Mouse (Mus musculus) CH12.LX (cell line): ENCODE results near the gene Gnas. TPM values are rescaled to one million over a fixed set of nuclear protein-coding genes. Genes with fewer than 3 reads are reported as not detected.

Source experiments
- DNase-seq: peaks from one replicate; pipeline ENCODE4 v3.0.0-alpha.2; 2013; ENCODE audit errors: extremely low read depth
- H3K27ac ChIP-seq: 2 replicates; pipeline ENCODE4 v1.5.1; 2012; ENCODE audit warnings: low read depth, mild to moderate bottlenecking, control low read depth, moderate library complexity; ENCODE audit not compliant: insufficient read depth
- H3K27me3 ChIP-seq: replicated peaks from 2 replicates; pipeline ENCODE3; 2012; ENCODE audit warnings: inconsistent platforms
- H3K36me3 ChIP-seq, 2 experiments: replicated peaks in 1 of 2; 2 replicates each; pipeline versions ENCODE3 to v1.6.1; 2012; ENCODE audit warnings: inconsistent platforms in 1 of 2, low read length in 1 of 2, mild to moderate bottlenecking in 1 of 2, mixed read lengths in 1 of 2, moderate library complexity in 1 of 2; ENCODE audit not compliant: control insufficient read depth in 1 of 2, insufficient read depth in 1 of 2
- H3K4me1 ChIP-seq, 2 experiments: 2 replicates each; pipeline ENCODE4 v1.6.1; 2012; ENCODE audit warnings: inconsistent platforms in 1 of 2, moderate library complexity in 1 of 2; ENCODE audit not compliant: insufficient read depth in 2 of 2, control insufficient read depth in 1 of 2
- H3K4me2 ChIP-seq: 2 replicates; pipeline ENCODE4 v1.6.1; 2012; ENCODE audit warnings: low read depth, mild to moderate bottlenecking, control low read depth; ENCODE audit not compliant: poor library complexity, insufficient read depth, severe bottlenecking
- H3K4me3 ChIP-seq, 3 experiments: fragments of 150-350 bp in 1 of 3; sonication (generic) in 1 of 3; replicated peaks in 1 of 3; 2 replicates each; pipeline versions ENCODE3 to v1.5.1; 2011 to 2012; ENCODE audit warnings: low read depth in 2 of 3, low read length in 2 of 3, mild to moderate bottlenecking in 2 of 3, moderate library complexity in 2 of 3, control low read depth in 1 of 3, improper control_type of control experiment in 1 of 3, inconsistent platforms in 1 of 3, mixed read lengths in 1 of 3; ENCODE audit not compliant: poor library complexity in 1 of 3
- H3K79me2 ChIP-seq: replicated peaks from 2 replicates; pipeline ENCODE4 v1.6.1; 2012; ENCODE audit warnings: mild to moderate bottlenecking, moderate library complexity; ENCODE audit not compliant: control insufficient read depth, poor library complexity, insufficient read depth, severe bottlenecking; ENCODE audit errors: extremely low read depth
- H3K9ac ChIP-seq: 2 replicates; pipeline ENCODE4 v1.6.1; 2012; ENCODE audit warnings: low read depth, mild to moderate bottlenecking, control low read depth, moderate library complexity; ENCODE audit not compliant: insufficient read depth
- H3K9me3 ChIP-seq: replicated peaks from 2 replicates; pipeline ENCODE3; 2012; ENCODE audit warnings: low read length, inconsistent platforms, mixed read lengths
- BHLHE40 ChIP-seq: IDR thresholded peaks from 2 replicates; pipeline ENCODE4 v1.6.1; 2011; ENCODE audit warnings: mild to moderate bottlenecking, low read depth, low read length, improper control_type of control experiment
- CHD1 ChIP-seq: IDR thresholded peaks from 2 replicates; pipeline ENCODE4 v1.6.1; 2012; ENCODE audit warnings: low read depth, low read length, improper control_type of control experiment, inconsistent platforms
- CHD2 ChIP-seq: IDR thresholded peaks from 2 replicates; pipeline ENCODE4 v1.6.1; 2011; ENCODE audit warnings: low read length, improper control_type of control experiment
- ELF1 ChIP-seq: IDR thresholded peaks from 2 replicates; pipeline ENCODE4 v1.6.1; 2014; ENCODE audit warnings: low read depth, mild to moderate bottlenecking, inconsistent platforms, low read length, improper control_type of control experiment
- EP300 ChIP-seq: IDR thresholded peaks from 2 replicates; pipeline ENCODE4 v1.6.1; 2011; ENCODE audit warnings: low read length, improper control_type of control experiment
- GABPA ChIP-seq: IDR thresholded peaks from 2 replicates; pipeline ENCODE4 v1.6.1; 2012; ENCODE audit warnings: low read depth, low read length, improper control_type of control experiment, inconsistent platforms; ENCODE audit not compliant: insufficient replicate concordance
- HCFC1 ChIP-seq: IDR thresholded peaks from 2 replicates; pipeline ENCODE4 v1.6.1; 2012; ENCODE audit warnings: low read depth, mild to moderate bottlenecking, inconsistent platforms, low read length, improper control_type of control experiment
- JUN ChIP-seq: IDR thresholded peaks from 2 replicates; pipeline ENCODE4 v1.6.1; 2011; ENCODE audit warnings: low read depth, mild to moderate bottlenecking, low read length, improper control_type of control experiment, moderate library complexity; ENCODE audit not compliant: insufficient read depth
- MAX ChIP-seq: IDR thresholded peaks from 2 replicates; pipeline ENCODE4 v1.6.1; 2011; ENCODE audit warnings: low read length, improper control_type of control experiment
- MAZ ChIP-seq: IDR thresholded peaks from 2 replicates; pipeline ENCODE4 v1.6.1; 2012; ENCODE audit warnings: low read depth, mild to moderate bottlenecking, inconsistent platforms, low read length, improper control_type of control experiment, moderate library complexity
- MEF2A ChIP-seq: IDR thresholded peaks from 2 replicates; pipeline ENCODE4 v1.6.1; 2014; ENCODE audit warnings: low read depth, mild to moderate bottlenecking, inconsistent platforms, low read length, improper control_type of control experiment, borderline replicate concordance
- MXI1 ChIP-seq: IDR thresholded peaks from 2 replicates; pipeline ENCODE4 v1.6.1; 2011; ENCODE audit warnings: mild to moderate bottlenecking, low read depth, low read length, improper control_type of control experiment
- MYC ChIP-seq: IDR thresholded peaks from 2 replicates; pipeline ENCODE4 v1.6.1; 2011; ENCODE audit warnings: low read depth, mild to moderate bottlenecking, improper control_type of control experiment, low read length
- NRF1 ChIP-seq: IDR thresholded peaks from 2 replicates; pipeline ENCODE4 v1.6.1; 2014; ENCODE audit warnings: low read depth, mild to moderate bottlenecking, inconsistent platforms, low read length, improper control_type of control experiment, moderate library complexity
- PAX5 ChIP-seq: IDR thresholded peaks from 2 replicates; pipeline ENCODE4 v1.6.1; 2012; ENCODE audit warnings: low read length, inconsistent platforms, mixed read lengths
- POLR2AphosphoS2 ChIP-seq: IDR thresholded peaks from 2 replicates; pipeline ENCODE4 v1.6.1; 2011; ENCODE audit warnings: low read depth, low read length, improper control_type of control experiment
- RAD21 ChIP-seq: IDR thresholded peaks from 2 replicates; pipeline ENCODE4 v1.6.1; 2011; ENCODE audit warnings: low read depth, mild to moderate bottlenecking, low read length, improper control_type of control experiment, moderate library complexity
- TBP ChIP-seq: conservative IDR thresholded peaks from 2 replicates; pipeline ENCODE4 v1.6.1; 2011; ENCODE audit warnings: low read depth, low read length, improper control_type of control experiment
- TCF12 ChIP-seq: IDR thresholded peaks from 2 replicates; pipeline ENCODE4 v1.6.1; 2014; ENCODE audit warnings: low read depth, mild to moderate bottlenecking, inconsistent platforms, low read length, improper control_type of control experiment
- ZKSCAN1 ChIP-seq: IDR thresholded peaks from 2 replicates; pipeline ENCODE4 v1.6.1; 2012; ENCODE audit warnings: low read depth, inconsistent platforms, low read length, improper control_type of control experiment, borderline replicate concordance
- dilution Hi-C: fragments of 300-500 bp; cut with MboI; formaldehyde crosslinking; loops from 2 replicates; pipeline ENCODE4 v1.14.3; 2020; ENCODE audit warnings: low sequenced_read_pairs; ENCODE audit not compliant: extremely low pct_unique_long_range_greater_than_20kb, extremely low pct_ligation_motif_present
- in situ Hi-C: fragments of 300-500 bp; cut with MboI; formaldehyde crosslinking; loops from 3 replicates; pipeline ENCODE4 v1.14.3; 2019; ENCODE audit warnings: low sequenced_read_pairs, low pct_ligation_motif_present, low pct_unique_long_range_greater_than_20kb, mixed read lengths
- polyA plus RNA-seq: library from polyadenylated mRNA; unstranded; fragments of >175 nt; gene quantifications from 2 replicates; pipeline ENCODE4 v1.2.1, GENCODE M21; 2012; ENCODE audit warnings: low read depth; ENCODE audit not compliant: insufficient read length
- total RNA-seq, 2 experiments: library from RNA; depleted of rRNA; stranded (reverse); fragments of 300-350 nt in 1 of 2; fragments of >200 nt in 1 of 2; gene quantifications; 2 replicates each; pipeline ENCODE4 v1.2.3; 2012 to 2014

Gene Gnas
- 393 and 452 TPM in 2 replicates for total RNA-seq (2012; rRNA removed)
- 365 and 369 TPM in 2 replicates for total RNA-seq (2014; rRNA removed)
- polyA plus RNA-seq = 502 and 537 TPM in 2 replicates

DNA sequence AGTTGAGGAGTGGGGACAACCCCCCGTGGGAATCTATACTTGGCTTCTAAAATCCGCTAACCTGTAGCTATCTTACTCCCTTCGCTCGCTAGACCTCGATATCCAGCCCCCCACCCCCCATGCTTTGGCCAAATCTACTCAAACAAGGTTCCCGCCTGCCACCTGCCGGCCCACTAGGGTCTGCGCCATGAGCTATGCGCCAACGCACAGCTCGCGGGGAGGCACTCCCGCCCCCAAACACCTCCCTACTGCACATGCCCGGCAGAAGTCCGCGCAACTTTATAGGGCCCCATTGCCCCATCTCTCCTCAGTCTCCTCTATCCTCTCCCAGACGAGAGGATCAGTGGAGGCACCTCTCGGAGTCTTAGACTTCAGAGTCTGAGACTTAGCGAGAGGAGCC is at the start of gene Gnas:
Gnas (plus strand) TSS at position 310 of the 400 bp plus-strand sequence.
- Histone ChIP-seq H3K79me2 (peaks cover 11% of the 10 kb centered on the region), H3K4me2 (no peak within 1 kb of the TSS), H3K4me3 (no peak within 1 kb of the TSS), H3K27me3 (peaks cover under 1% of the 10 kb centered on the region), H3K4me1 (no peaks in the 10 kb centered on the region)
- in situ Hi-C loops = no loop called here
- dilution Hi-C loops = no loop called here
- DNase-seq = no peak
- TF ChIP-seq ELF1 (no peak), CHD2 (no peak), MAZ (no peak), PAX5 (no peak), NRF1 (no peak), TBP (no peak), BHLHE40 (no peak), MEF2A (no peak), POLR2AphosphoS2 (no peak), GABPA (no peak), TCF12 (no peak), CHD1 (no peak), RAD21 (no peak), ZKSCAN1 (no peak)
- TF ChIP-seq, all 38 proteins: peak for 0
- H3K9ac ChIP-seq = no peak within 1 kb of the TSS
- peaks cover 21% of the 10 kb centered on the region for H3K9me3 ChIP-seq
- H3K27ac ChIP-seq = no peak within 1 kb of the TSS
- peaks cover 61 to 96% of the 10 kb centered on the region in 2 experiments for H3K36me3 ChIP-seq

DNA sequence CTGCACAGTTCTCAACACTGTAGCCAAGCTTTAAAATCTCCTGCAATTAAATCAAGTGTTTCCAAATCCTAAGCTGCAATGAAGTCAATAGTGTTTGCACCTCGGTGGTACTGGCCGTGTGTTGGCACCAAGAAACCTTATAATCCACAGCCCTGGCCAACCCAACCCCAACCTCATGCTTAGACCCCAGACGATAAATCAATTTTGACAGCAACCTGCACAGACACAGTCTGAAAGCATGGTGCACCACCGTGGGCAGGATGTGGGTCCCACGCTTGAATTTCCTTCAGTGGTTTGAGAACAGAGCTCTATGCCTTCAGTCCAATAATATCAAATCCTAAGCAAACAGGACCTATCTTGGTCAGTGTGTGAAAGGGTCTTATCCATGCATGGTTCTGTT is 41.7 kb upstream of the Gnas start:
- Histone ChIP-seq H3K27me3 (peaks cover 83% of the 10 kb centered on the region), H3K9ac (no peak overlapping the region), H3K36me3 (no peaks in the 10 kb centered on the region), H3K4me1 (peaks cover 4 to 5% of the 10 kb centered on the region in 2 experiments; a peak in 2 of 4 replicates), H3K4me2 (no peak overlapping the region), H3K27ac (no peak overlapping the region), H3K4me3 (no peak overlapping the region), H3K79me2 (no peaks in the 10 kb centered on the region), H3K9me3 (peaks cover 11% of the 10 kb centered on the region)
- dilution Hi-C loops = no loop called here
- no peak for TF ChIP-seq ELF1
- no peak for TF ChIP-seq JUN
- no peak for TF ChIP-seq MXI1
- TF ChIP-seq EP300 = no peak
- no peak for TF ChIP-seq HCFC1
- no peak for TF ChIP-seq MAX
- TF ChIP-seq MEF2A = no peak
- no peak for TF ChIP-seq GABPA
- TF ChIP-seq MYC = no peak
- TF ChIP-seq NRF1 = no peak
- in situ Hi-C loops = no loop called here
- DNase-seq = no peak
